Mouse (Mus musculus): ENCODE data around the gene Olfr223.

DNA sequence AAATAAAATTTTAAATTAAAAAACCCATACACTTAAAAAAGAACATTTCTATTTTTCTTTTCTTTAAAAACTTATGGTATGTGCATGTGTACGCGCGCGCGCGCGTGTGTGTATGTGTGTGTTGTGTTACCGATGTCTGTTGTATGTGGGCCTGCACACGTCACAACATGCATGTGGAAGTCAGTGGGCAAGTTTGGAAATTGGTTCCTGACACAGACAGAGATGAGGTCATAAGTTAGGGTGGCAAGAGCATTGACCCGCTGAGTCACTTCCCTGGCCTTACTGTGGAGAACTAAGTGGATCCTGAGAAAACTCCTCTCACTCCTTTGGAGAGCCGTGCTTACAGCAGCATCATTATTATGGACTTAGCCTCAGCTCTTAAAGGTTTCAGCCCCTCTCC is 39.0 kb downstream of the Olfr223 start:
- TF ChIP-seq GABPA (IDR thresholded peaks at IDR 0.05; ENCODE audit: low read depth, low read length) (no peak), CTCF (IDR thresholded peaks at IDR 0.05 in 2 of 3, conservative IDR thresholded peaks at IDR 0.05 in 1 of 3; ENCODE audit: control insufficient read depth in 1 of 3, insufficient read depth in 1 of 3, low read depth in 2 of 3, low read length in 3 of 3, poor library complexity in 1 of 3, severe bottlenecking in 1 of 3) (no peak), ZC3H11A (IDR thresholded peaks at IDR 0.05; ENCODE audit: low read depth, low read length) (no peak), SIN3A (IDR thresholded peaks at IDR 0.05; ENCODE audit: low read length) (no peak), POLR2A (IDR thresholded peaks at IDR 0.05; ENCODE audit: control insufficient read depth in 1 of 2, insufficient read depth in 1 of 2, low read depth in 1 of 2, low read length in 2 of 2, poor library complexity in 1 of 2) (no peak), KAT2A (conservative IDR thresholded peaks at IDR 0.05; ENCODE audit: low read depth, low read length) (no peak), EP300 (IDR thresholded peaks at IDR 0.05; ENCODE audit: low read depth in 1 of 2, low read length in 2 of 2) (no peak), ZMIZ1 (IDR thresholded peaks at IDR 0.05; ENCODE audit: low read depth, low read length) (no peak), MEF2A (IDR thresholded peaks at IDR 0.05; ENCODE audit: extremely low read depth, insufficient replicate concordance, low read depth, low read length, poor library complexity, severe bottlenecking) (no peak), SMC3 (IDR thresholded peaks at IDR 0.05; ENCODE audit: low read depth, low read length) (no peak), MAFK (IDR thresholded peaks at IDR 0.05; ENCODE audit: borderline replicate concordance, low read depth, low read length) (no peak)

All from MEL (cell line).